Mouse (Mus musculus): ENCODE data around the gene Lgr4. TPM values are rescaled to one million over a fixed set of nuclear protein-coding genes. Genes with fewer than 3 reads are reported as not detected.

The Lgr4 gene
- polyA plus RNA-seq, 2 experiments, result 3.0 to 3.9 TPM

DNA sequence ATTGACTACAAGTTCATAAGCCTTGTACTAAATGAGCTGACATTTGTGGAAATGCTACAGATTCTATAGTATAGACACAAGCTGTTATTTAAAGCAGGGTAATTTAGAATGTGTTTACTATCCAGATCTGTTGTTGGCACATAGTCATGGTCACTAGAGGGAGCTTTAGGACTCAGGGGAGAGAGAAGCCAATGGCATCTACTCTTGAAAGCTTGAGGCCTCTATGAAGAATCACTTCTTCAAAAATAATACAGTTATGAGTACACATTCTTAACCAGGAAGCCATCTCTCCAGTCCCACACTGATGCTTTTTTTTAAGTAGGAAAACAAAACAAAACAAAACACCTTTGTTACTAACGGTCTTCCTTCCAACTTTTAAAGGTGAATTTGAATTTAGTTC, 145.7 kb downstream of the Lgr4 start:
- Histone ChIP-seq H3K4me2 (ENCODE audit: low read depth) (no peak overlapping the region), H3K36me3 (replicated peaks; ENCODE audit: control insufficient read depth, insufficient read depth, low read depth) (no peaks in the 10 kb centered on the region), H3K9ac (replicated peaks) (no peak overlapping the region), H3K4me3 (ENCODE audit: insufficient read depth in 1 of 2, low read depth in 2 of 2, low read length in 2 of 2) (no peak overlapping the region), H3K9me3 (ENCODE audit: control insufficient read depth, low read length) (no peaks in the 10 kb centered on the region), H3K27ac (no peak overlapping the region), H3K4me1 (replicated peaks; ENCODE audit: control insufficient read depth in 2 of 2, insufficient read depth in 2 of 2, low read length in 1 of 2) (no peaks in the 10 kb centered on the region), H3K27me3 (ENCODE audit: control insufficient read depth, insufficient read depth, low read length) (no peaks in the 10 kb centered on the region)
- DNase-seq (ENCODE audit: low read depth in 3 of 3, low spot score in 3 of 3) (no peak), ATAC-seq (ENCODE audit: insufficient read depth) (no peak)
- peak; percentile 5; the same call in 1 of the 2 replicates for TF ChIP-seq CTCF (IDR thresholded peaks at IDR 0.05; ENCODE audit: low read depth)
- no peak for TF ChIP-seq EP300 (IDR thresholded peaks at IDR 0.05; ENCODE audit: low read depth)
- 70% methylated on average over 1 of the region's 1 CpGs for WGBS (ENCODE audit: insufficient replicate concordance)

Other genes with a start within 250 kb of the Lgr4 start
- gene Bdnf, start 242.9 kb upstream of the Lgr4 start, polyA plus RNA-seq (2012; rRNA removed), result 0.02 and 0.04 TPM in 2 replicates
- 0.04 and 0.06 TPM in 2 replicates for gene Bdnf, start 242.9 kb upstream of the Lgr4 start, polyA plus RNA-seq (2014; fragmentation: Nextera tagmentation; extraction: Ambion mirVana)
- 5.2 and 7.2 TPM in 2 replicates for gene Lin7c, start 26.8 kb upstream of the Lgr4 start, polyA plus RNA-seq (2012; rRNA removed)
- 16.8 and 17.3 TPM in 2 replicates for gene Lin7c, start 26.8 kb upstream of the Lgr4 start, polyA plus RNA-seq (2014; fragmentation: Nextera tagmentation; extraction: Ambion mirVana)
- gene Ccdc34, start 100.2 kb downstream of the Lgr4 start, polyA plus RNA-seq (2012; rRNA removed), result 11.3 and 19.6 TPM in 2 replicates
- 22.8 and 27.0 TPM in 2 replicates for gene Ccdc34, start 100.2 kb downstream of the Lgr4 start, polyA plus RNA-seq (2014; fragmentation: Nextera tagmentation; extraction: Ambion mirVana)